ENCODE assay signal across 39 mouse cellular contexts in genomic region chr3:93601903-93602302, GRCm38 (mm10). TPM values are rescaled to one million over a fixed set of nuclear protein-coding genes. Genes with fewer than 3 reads are reported as not detected.
"Had no signal": no experiment of that assay in that cellular context is flagged by ENCODE, and none has a peak within 500 bp of the region (broad histone marks: within the 10 kb centered on the region; RNA-seq: fewer than 3 reads in every experiment).

No protein-coding gene starts in this region.

- DNase-seq: gastrocnemius, adult 2 months; gastrocnemius, postnatal 10 days; gastrocnemius, postnatal 25 days; heart, adult 18-20 months; heart, postnatal 10 days; heart, postnatal 4 days; kidney, adult 11 months; kidney, postnatal 10 days; layer of hippocampus, adult 9-11 months; liver; liver, embryonic 13.5 days; liver, postnatal 0 days; lung, adult 2 months had no signal

- H3K36me3 ChIP-seq: heart, embryonic 10.5 days; heart, embryonic 12.5 days; hindbrain, embryonic 10.5 days; hindbrain, embryonic 13.5 days; hindbrain, embryonic 15.5 days; limb, embryonic 10.5 days; limb, embryonic 12.5 days; liver, embryonic 13.5 days; liver, embryonic 15.5 days had no signal

- H3K27ac ChIP-seq: gastrocnemius, adult 2 months; heart, embryonic 10.5 days; hindbrain, embryonic 10.5 days; hindbrain, embryonic 13.5 days; hindbrain, embryonic 15.5 days; hindbrain, postnatal 0 days; left cerebral cortex, adult 2 months; limb, embryonic 10.5 days; limb, embryonic 12.5 days; liver, embryonic 13.5 days; liver, embryonic 15.5 days had no signal

- H3K4me1 ChIP-seq: heart, embryonic 10.5 days; heart, embryonic 12.5 days; hindbrain, embryonic 15.5 days; liver, embryonic 13.5 days had no signal

- ATAC-seq: hindbrain, postnatal 0 days; intestine, embryonic 16.5 days; liver, postnatal 0 days had no signal

- H3K4me2 ChIP-seq: heart, embryonic 12.5 days; hindbrain, embryonic 13.5 days; hindbrain, embryonic 15.5 days; limb, embryonic 12.5 days; liver, embryonic 13.5 days; liver, embryonic 15.5 days had no signal

- H3K4me3 ChIP-seq: gastrocnemius, adult 2 months; heart, embryonic 10.5 days; heart, embryonic 12.5 days; hindbrain, embryonic 10.5 days; hindbrain, embryonic 13.5 days; hindbrain, embryonic 15.5 days; left cerebral cortex, adult 2 months; limb, embryonic 10.5 days; limb, embryonic 12.5 days; liver, embryonic 13.5 days; liver, embryonic 15.5 days had no signal

- H3K9ac ChIP-seq: heart, embryonic 12.5 days; hindbrain, embryonic 13.5 days; hindbrain, embryonic 15.5 days; limb, embryonic 12.5 days; liver, embryonic 13.5 days; liver, embryonic 15.5 days; liver, postnatal 0 days had no signal

- H3K9me3 ChIP-seq: heart, embryonic 10.5 days; heart, embryonic 12.5 days; hindbrain, embryonic 10.5 days; hindbrain, embryonic 13.5 days; hindbrain, embryonic 15.5 days; limb, embryonic 10.5 days; limb, embryonic 12.5 days; liver, embryonic 13.5 days; liver, embryonic 15.5 days had no signal

- H3K27me3 ChIP-seq: heart, embryonic 12.5 days; hindbrain, embryonic 15.5 days; limb, embryonic 12.5 days; liver, embryonic 13.5 days; liver, embryonic 15.5 days had no signal

RNA-seq across cellular contexts. Expression of gene Tdpoz2, which starts 50.6 kb away (rescaled TPM):
- total RNA-seq: gastrocnemius, adult 2 months; gastrocnemius, postnatal 10 days; gastrocnemius, postnatal 25 days; gastrocnemius, postnatal 4 days; granulocyte monocyte progenitor cell, adult 5-6 weeks; heart, adult 18-20 months; heart, adult 8-10 months; heart, postnatal 10 days; heart, postnatal 25 days; heart, postnatal 4 days; hindbrain, postnatal 0 days; layer of hippocampus, adult 18-20 months; layer of hippocampus, adult 8-10 months; layer of hippocampus, postnatal 14 days; left cerebral cortex, adult 2 months; left cerebral cortex, postnatal 14 days; left cerebral cortex, postnatal 36 days had no signal
- polyA plus RNA-seq: heart, embryonic 10.5 days; heart, embryonic 12.5 days; heart, embryonic 14.5 days; heart, embryonic 16.5 days; hindbrain, embryonic 10.5 days; hindbrain, embryonic 13.5 days; hindbrain, embryonic 15.5 days; hindbrain, postnatal 0 days; intestine, embryonic 14.5 days; intestine, embryonic 16.5 days; kidney, embryonic 16.5 days; large intestine, adult 2 months; limb, embryonic 10.5 days; limb, embryonic 12.5 days; limb, embryonic 14.5 days; liver, embryonic 13.5 days; liver, embryonic 15.5 days; liver, postnatal 0 days; lung, adult 2 months had no signal
